Mouse (Mus musculus) MEL (cell line): ENCODE measurements around the gene Ppargc1a. TPM values are rescaled to one million over a fixed set of nuclear protein-coding genes. Genes with fewer than 3 reads are reported as not detected.

Source experiments
- DNase-seq: peaks from one replicate; pipeline ENCODE4 v3.0.0; 2011; ENCODE audit warnings: low read depth, low spot score
- H3K27ac ChIP-seq: 2 replicates; pipeline ENCODE4 v1.5.1; 2012; ENCODE audit warnings: low read depth, mild to moderate bottlenecking, control low read depth, low read length, moderate library complexity; ENCODE audit not compliant: control insufficient read depth
- H3K27me3 ChIP-seq, 2 experiments: fragments of 150-350 bp in 1 of 2; sonication (generic) in 1 of 2; 2 replicates each; pipeline ENCODE4 v1.6.1; 2012; ENCODE audit warnings: low read length in 2 of 2, mild to moderate bottlenecking in 2 of 2, improper control_type of control experiment in 1 of 2, moderate library complexity in 1 of 2; ENCODE audit not compliant: insufficient read depth in 2 of 2, control insufficient read depth in 1 of 2
- H3K36me3 ChIP-seq, 2 experiments: 2 replicates each; pipeline ENCODE4 v1.6.1; 2012 to 2014; ENCODE audit warnings: low read length in 2 of 2, improper control_type of control experiment in 1 of 2, inconsistent platforms in 1 of 2, mild to moderate bottlenecking in 1 of 2; ENCODE audit not compliant: insufficient read depth in 2 of 2, control insufficient read depth in 1 of 2
- H3K4me1 ChIP-seq, 2 experiments: fragments of 150-350 bp in 1 of 2; sonication (generic) in 1 of 2; 2 replicates each; pipeline ENCODE4 v1.6.1; 2012; ENCODE audit warnings: low read length in 2 of 2, improper control_type of control experiment in 1 of 2, mild to moderate bottlenecking in 1 of 2; ENCODE audit not compliant: insufficient read depth in 2 of 2, control insufficient read depth in 1 of 2
- H3K4me3 ChIP-seq, 2 experiments: fragments of 150-350 bp in 1 of 2; sonication (generic) in 1 of 2; 2 replicates each; pipeline ENCODE4 v1.5.1; 2012; ENCODE audit warnings: low read depth in 2 of 2, low read length in 2 of 2, mild to moderate bottlenecking in 2 of 2, moderate library complexity in 2 of 2, control low read depth in 1 of 2, improper control_type of control experiment in 1 of 2; ENCODE audit not compliant: control insufficient read depth in 1 of 2, insufficient read depth in 1 of 2
- H3K79me2 ChIP-seq: 2 replicates; pipeline ENCODE4 v1.6.1; 2012; ENCODE audit warnings: mild to moderate bottlenecking, low read length, moderate library complexity; ENCODE audit not compliant: control insufficient read depth, poor library complexity, insufficient read depth
- H3K9ac ChIP-seq: 2 replicates; pipeline ENCODE4 v1.6.1; 2012; ENCODE audit warnings: low read depth, mild to moderate bottlenecking, control low read depth, low read length, moderate library complexity; ENCODE audit not compliant: control insufficient read depth, poor library complexity, severe bottlenecking
- H3K9me3 ChIP-seq: fragments of 150-350 bp; sonication (generic); replicated peaks from 2 replicates; pipeline ENCODE4 v1.6.1; 2012; ENCODE audit warnings: mild to moderate bottlenecking, low read length, improper control_type of control experiment, moderate library complexity; ENCODE audit not compliant: insufficient read depth
- BHLHE40 ChIP-seq: IDR thresholded peaks from 2 replicates; pipeline ENCODE4 v1.6.1; 2012; ENCODE audit warnings: low read depth, mild to moderate bottlenecking, inconsistent platforms, low read length, improper control_type of control experiment, borderline replicate concordance
- CHD2 ChIP-seq: IDR thresholded peaks from 2 replicates; pipeline ENCODE4 v1.6.1; 2011; ENCODE audit warnings: low read length, improper control_type of control experiment
- E2F4 ChIP-seq: IDR thresholded peaks from 2 replicates; pipeline ENCODE4 v1.6.1; 2011; ENCODE audit warnings: low read depth, low read length, improper control_type of control experiment, borderline replicate concordance
- ELF1 ChIP-seq: IDR thresholded peaks from 2 replicates; pipeline ENCODE4 v1.6.1; 2014; ENCODE audit warnings: low read depth, mild to moderate bottlenecking, inconsistent platforms, low read length, improper control_type of control experiment, moderate library complexity
- ETS1 ChIP-seq: IDR thresholded peaks from 2 replicates; pipeline ENCODE4 v1.6.1; 2012; ENCODE audit warnings: low read depth, mild to moderate bottlenecking, inconsistent platforms, low read length, improper control_type of control experiment, moderate library complexity
- GABPA ChIP-seq: IDR thresholded peaks from 2 replicates; pipeline ENCODE4 v1.6.1; 2012; ENCODE audit warnings: low read depth, mild to moderate bottlenecking, inconsistent platforms, low read length, improper control_type of control experiment, moderate library complexity
- KAT2A ChIP-seq: conservative IDR thresholded peaks from 2 replicates; pipeline ENCODE4 v1.6.1; 2012; ENCODE audit warnings: low read depth, low read length, improper control_type of control experiment, inconsistent platforms
- MAFK ChIP-seq: IDR thresholded peaks from 2 replicates; pipeline ENCODE4 v1.6.1; 2011; ENCODE audit warnings: low read depth, mild to moderate bottlenecking, low read length, improper control_type of control experiment, borderline replicate concordance
- MYB ChIP-seq: IDR thresholded peaks from 2 replicates; pipeline ENCODE4 v1.6.1; 2011; ENCODE audit warnings: mild to moderate bottlenecking, low read depth, low read length, improper control_type of control experiment
- NELFE ChIP-seq: IDR thresholded peaks from 2 replicates; pipeline ENCODE4 v1.6.1; 2011; ENCODE audit warnings: low read depth, low read length, improper control_type of control experiment
- NRF1 ChIP-seq: IDR thresholded peaks from 2 replicates; pipeline ENCODE4 v1.6.1; 2014; ENCODE audit warnings: low read depth, mild to moderate bottlenecking, inconsistent platforms, low read length, improper control_type of control experiment, moderate library complexity; ENCODE audit not compliant: poor library complexity, insufficient read depth, severe bottlenecking
- POLR2AphosphoS2 ChIP-seq: IDR thresholded peaks from 2 replicates; pipeline ENCODE4 v1.6.1; 2011; ENCODE audit warnings: low read length, improper control_type of control experiment
- POLR2AphosphoS5 ChIP-seq: IDR thresholded peaks from 2 replicates; pipeline ENCODE4 v1.6.1; 2012; ENCODE audit warnings: low read depth, borderline replicate concordance, mild to moderate bottlenecking, inconsistent platforms, low read length, moderate library complexity, mixed read lengths
- TCF12 ChIP-seq: IDR thresholded peaks from 2 replicates; pipeline ENCODE4 v1.6.1; 2014; ENCODE audit warnings: low read depth, mild to moderate bottlenecking, inconsistent platforms, low read length, improper control_type of control experiment, moderate library complexity
- ZKSCAN1 ChIP-seq: IDR thresholded peaks from 2 replicates; pipeline ENCODE4 v1.6.1; 2012; ENCODE audit warnings: low read depth, mild to moderate bottlenecking, inconsistent platforms, low read length, improper control_type of control experiment, moderate library complexity
- ZMIZ1 ChIP-seq: IDR thresholded peaks from 2 replicates; pipeline ENCODE4 v1.6.1; 2012; ENCODE audit warnings: low read depth, mild to moderate bottlenecking, inconsistent platforms, low read length, improper control_type of control experiment, moderate library complexity
- ZNF384 ChIP-seq: IDR thresholded peaks from 2 replicates; pipeline ENCODE4 v1.6.1; 2012; ENCODE audit warnings: low read depth, mild to moderate bottlenecking, inconsistent platforms, low read length, improper control_type of control experiment
- polyA plus RNA-seq, 2 experiments: library from polyadenylated mRNA; stranded (reverse) in 1 of 2; unstranded in 1 of 2; fragments of >175 nt in 1 of 2; fragments of >200 nt in 1 of 2; gene quantifications; 2 replicates each; pipeline versions ENCODE4 v1.2.1 to v1.2.4; 2012; ENCODE audit warnings: low replicate concordance in 2 of 2, low read depth in 1 of 2; ENCODE audit not compliant: insufficient read length in 2 of 2, insufficient read depth in 1 of 2, missing spikeins in 1 of 2
- total RNA-seq: library from RNA; depleted of rRNA; stranded (reverse); fragments of 300-350 nt; gene quantifications from 2 replicates; pipeline ENCODE4 v1.2.3, GENCODE M21; 2012

Ppargc1a gene
- total and polyA plus RNA-seq, 3 experiments, result 0.04 to 0.06 TPM; not detected in 1

GRCm38 (mm10) chr5:51607686-51608480, 40.4 kb upstream of the Ppargc1a start:
- no peak overlapping the region for H3K4me3 ChIP-seq
- H3K36me3 ChIP-seq, result no peaks in the 10 kb centered on the region
- H3K27me3 ChIP-seq, result no peaks in the 10 kb centered on the region
- DNase-seq, result no peak
- no peaks in the 10 kb centered on the region for H3K79me2 ChIP-seq
- no peak for TF ChIP-seq MYB
- TF ChIP-seq POLR2AphosphoS5, result no peak
- no peak for TF ChIP-seq POLR2AphosphoS2
- no peak for TF ChIP-seq ELF1
- no peaks in the 10 kb centered on the region for H3K9me3 ChIP-seq
- H3K27ac ChIP-seq, result no peak overlapping the region
- H3K9ac ChIP-seq, result no peak overlapping the region
- H3K4me1 ChIP-seq, result no peaks in the 10 kb centered on the region; a peak in 1 of 4 replicates

GRCm38 (mm10) chr5:51599549-51599948, 32.0 kb upstream of the Ppargc1a start:
- Histone ChIP-seq H3K4me1 (no peaks in the 10 kb centered on the region; a peak in 1 of 4 replicates), H3K79me2 (no peaks in the 10 kb centered on the region), H3K4me3 (no peak overlapping the region), H3K9me3 (no peaks in the 10 kb centered on the region), H3K36me3 (no peaks in the 10 kb centered on the region), H3K27ac (no peak overlapping the region), H3K27me3 (no peaks in the 10 kb centered on the region), H3K9ac (no peak overlapping the region)
- no peak for TF ChIP-seq E2F4
- TF ChIP-seq TCF12, result no peak
- TF ChIP-seq ZMIZ1, result no peak
- TF ChIP-seq GABPA, result no peak
- TF ChIP-seq POLR2AphosphoS2, result no peak
- TF ChIP-seq BHLHE40, result no peak
- no peak for TF ChIP-seq CHD2
- no peak for TF ChIP-seq ZNF384
- TF ChIP-seq MAFK, result no peak
- no peak for TF ChIP-seq KAT2A
- no peak for TF ChIP-seq NRF1
- no peak for TF ChIP-seq ETS1
- TF ChIP-seq NELFE, result no peak
- TF ChIP-seq ZKSCAN1, result no peak
- DNase-seq, result no peak
